In the genomic region with DNA sequence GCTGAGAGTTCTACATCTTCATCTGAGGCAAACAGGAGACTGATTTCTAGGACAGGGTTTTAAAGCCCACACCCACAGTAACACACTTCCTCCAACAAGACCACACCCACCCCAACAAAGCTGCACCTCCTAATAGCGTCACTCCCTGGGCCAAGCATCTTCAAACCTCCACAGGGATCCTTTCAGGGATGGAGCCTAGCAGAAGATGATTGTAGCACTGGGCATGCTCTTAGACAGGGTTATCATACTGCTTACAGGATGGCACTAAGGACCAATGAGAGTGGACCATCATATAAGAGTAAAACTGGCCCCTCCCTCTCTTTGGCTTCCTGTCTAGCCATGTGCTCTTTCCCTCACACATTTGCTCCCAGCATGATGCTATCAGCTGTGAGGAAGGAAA, we compare ENCODE assay signal across 11 mouse cellular contexts.
A peak's percentile ranks its signal among the peaks of the same experiment; 100 is the strongest.
DNase-seq lines count a peak whose midpoint lies in the region; ATAC-seq and TF ChIP-seq lines count a peak whose summit lies in the region.
"Had no signal": no experiment of that assay in that cellular context is flagged by ENCODE, and none has a peak within 500 bp of the region (broad histone marks: within the 10 kb centered on the region; RNA-seq: fewer than 3 reads in every experiment).

No protein-coding gene starts in this region.

- no peak overlapping the region for H3K4me3 ChIP-seq in lung, adult 2 months (replicated peaks; ENCODE audit: extremely low read depth, low read depth, low read length)
- H3K4me3 ChIP-seq: forebrain, embryonic 10.5 days had no signal

- peak; percentile 90 for DNase-seq in heart, adult 11 months
- DNase-seq in heart, postnatal 10 days, result no peak
- DNase-seq in lung, postnatal 10 days, result peak; percentile 16
- no peak for DNase-seq in lung, adult 2 months
- DNase-seq in naive thymus-derived CD4-positive, alpha-beta T cell, adult 2 months (ENCODE audit: low read depth), result peak; percentile 44
- no peak for DNase-seq in left cerebral cortex, postnatal 36 days (ENCODE audit: low spot score in 2 of 2)
- no peak for DNase-seq in adrenal gland, postnatal 14 days
- DNase-seq: kidney, postnatal 10 days; midbrain, embryonic 14.5 days had no signal

- 8% methylated on average over 1 of the region's 1 CpGs for WGBS in lung, adult 2 months

- no peak for TF ChIP-seq POLR2A in lung, adult 2 months (IDR thresholded peaks at IDR 0.05; ENCODE audit: borderline replicate concordance, extremely low read depth, low read depth, low read length)

- TF ChIP-seq CTCF in lung, adult 2 months (IDR thresholded peaks at IDR 0.05; ENCODE audit: insufficient read depth, low read length), result no peak

- H3K4me1 ChIP-seq in lung, adult 2 months (ENCODE audit: control insufficient read depth, insufficient read depth, low read length), result 0 out of 2 replicates have a peak, but pooled peaks cover 2% of the 10 kb centered on the region

- peak; percentile 91 for ATAC-seq in activated CD4-positive, CD25-positive, alpha-beta regulatory T cell, adult 4 months

- intact Hi-C loops in heart, postnatal 10 days (cut with DNase I), result no loop called here
- intact Hi-C loops in left cerebral cortex, postnatal 36 days (cut with DNase I), result no loop called here

Comparison
In these comparisons a context has a peak if more than half of its experiments do, and no peak if none do; other contexts are left out.
1. DNase-seq: peak in heart, adult 11 months (single experiment), lung, postnatal 10 days (single experiment) and naive thymus-derived CD4-positive, alpha-beta T cell, adult 2 months (single experiment); none in heart, postnatal 10 days (0 of 2), lung, adult 2 months (single experiment), left cerebral cortex, postnatal 36 days (0 of 2) and adrenal gland, postnatal 14 days (single experiment).